Mouse (Mus musculus) heart, postnatal 0 days (tissue): Measurements from ENCODE around the gene Itsn2. TPM values are rescaled to one million over a fixed set of nuclear protein-coding genes. Genes with fewer than 3 reads are reported as not detected.
"Not testable (repeated sequence)": the region's sequence is repeated elsewhere in the genome, so short reads cannot be mapped to it uniquely, and the experiment has no call there.

Experiments
- ATAC-seq: fragments of 200-750 bp; cut with Nextera tagmentation; 2 replicates; pipeline ENCODE4 v1.8.0; 2017; ENCODE audit warnings: low read depth, moderate number of reproducible peaks, moderate library complexity; ENCODE audit not compliant: insufficient read depth
- DNase-seq: peaks from one replicate; pipeline ENCODE4 v3.0.0-alpha.2; 2016; ENCODE audit warnings: low spot score
- H3K27ac ChIP-seq: fragments of 300-500 bp; sonication (generic); 2 replicates; pipeline ENCODE4 v1.5.1; 2014; ENCODE audit warnings: low read depth, mild to moderate bottlenecking
- H3K27me3 ChIP-seq: fragments of 300-500 bp; sonication (generic); 2 replicates; pipeline ENCODE4 v1.6.1; 2014; ENCODE audit warnings: low read length, mixed read lengths; ENCODE audit not compliant: control insufficient read depth, insufficient read depth
- H3K36me3 ChIP-seq: fragments of 300-500 bp; sonication (generic); replicated peaks from 2 replicates; pipeline ENCODE4 v1.6.1; 2014; ENCODE audit warnings: low read length, mixed read lengths; ENCODE audit not compliant: control insufficient read depth, insufficient read depth
- H3K4me1 ChIP-seq: fragments of 300-500 bp; sonication (generic); 2 replicates; pipeline ENCODE4 v1.6.1; 2014; ENCODE audit warnings: antibody characterized with exemption; ENCODE audit not compliant: control insufficient read depth, insufficient read depth
- H3K4me2 ChIP-seq: fragments of 300-500 bp; sonication (generic); 2 replicates; pipeline ENCODE4 v1.6.1; 2014; ENCODE audit warnings: low read depth, mild to moderate bottlenecking, low read length, moderate library complexity
- H3K4me3 ChIP-seq: fragments of 300-500 bp; sonication (generic); 2 replicates; pipeline ENCODE4 v1.5.1; 2014; ENCODE audit warnings: low read depth, low read length
- H3K9ac ChIP-seq: fragments of 300-500 bp; sonication (generic); replicated peaks from 2 replicates; pipeline ENCODE4 v1.6.1; 2014; ENCODE audit warnings: low read depth, low read length, mixed read lengths
- H3K9me3 ChIP-seq: fragments of 300-500 bp; sonication (generic); replicated peaks from 2 replicates; pipeline ENCODE4 v1.6.1; 2016; ENCODE audit warnings: low read length; ENCODE audit not compliant: control insufficient read depth
- CTCF ChIP-seq: IDR thresholded peaks from 2 replicates; pipeline ENCODE4 v1.5.1; 2016; ENCODE audit warnings: antibody characterized with exemption, control low read depth, low read depth
- EP300 ChIP-seq: IDR thresholded peaks from 2 replicates; pipeline ENCODE4 v1.6.1; 2016; ENCODE audit warnings: antibody characterized with exemption, low read depth
- WGBS: fragments of 180-500 bp; shearing (Covaris S2); extraction: QIAGEN DNeasy Blood & Tissue Kit; methylation state at CpG from one replicate; pipeline ENCODE4 v1.1.7; 2014; 5-methylcytosine and 5-hydroxymethylcytosine counted together
- polyA plus RNA-seq: library from polyadenylated mRNA; unstranded; fragments of >200 nt; fragmentation: Nextera tagmentation; extraction: Ambion mirVana; gene quantifications from 2 replicates; pipeline ENCODE4 v1.2.1, GENCODE M21; 2015
- total RNA-seq: library from RNA; depleted of rRNA; stranded (reverse); fragments of >200 nt; gene quantifications from 2 replicates; pipeline ENCODE4 v1.2.3, GENCODE M21; 2014; ENCODE audit warnings: low replicate concordance

Itsn2 gene
- total and polyA plus RNA-seq, 2 experiments from 2014 or later, result 22.7 to 39.7 TPM

GRCm38 (mm10) chr12:4548053-4549013 lies 44.1 kb upstream of the Itsn2 start:
- ATAC-seq (peak; percentile 41; the same call in 1 of the 2 replicates), DNase-seq (peak; percentile 82)
- Histone ChIP-seq H3K9ac (no peak overlapping the region), H3K4me2 (peak overlapping the region; percentile 52), H3K4me3 (no peak overlapping the region), H3K27me3 (0 out of 2 replicates have a peak, but pooled peaks cover 2% of the 10 kb centered on the region), H3K9me3 (no peaks in the 10 kb centered on the region), H3K4me1 (0 out of 2 replicates have a peak, but pooled peaks cover 6% of the 10 kb centered on the region), H3K27ac (no peak overlapping the region), H3K36me3 (no peaks in the 10 kb centered on the region)
- TF ChIP-seq EP300 (no peak), CTCF (peak; percentile 90)
- 20% methylated on average over 18 of the region's 18 CpGs for WGBS

- H3K4me2 ChIP-seq, H3K4me3 ChIP-seq, H3K36me3 ChIP-seq, H3K9ac ChIP-seq, DNase-seq, H3K27me3 ChIP-seq, H3K9me3 ChIP-seq, H3K27ac ChIP-seq, ATAC-seq: not testable (repeated sequence)
- 74% methylated on average over 3 of the region's 3 CpGs for WGBS
- peaks cover 22% of the 10 kb centered on the region; the same call in 1 of the 2 replicates for H3K4me1 ChIP-seq
These were observed 38.7 kb upstream of the Itsn2 start for GRCm38 (mm10) chr12:4553704-4554103.

GRCm38 (mm10) chr12:4555451-4555850 lies 37.0 kb upstream of the Itsn2 start:
- WGBS, result 78% methylated on average over 5 of the region's 6 CpGs
- Histone ChIP-seq H3K27me3 (no peaks in the 10 kb centered on the region), H3K9ac (no peak overlapping the region), H3K27ac (no peak overlapping the region), H3K4me2 (no peak overlapping the region), H3K4me3 (no peak overlapping the region), H3K9me3 (no peaks in the 10 kb centered on the region), H3K36me3 (no peaks in the 10 kb centered on the region), H3K4me1 (peaks cover 25% of the 10 kb centered on the region; the same call in 1 of the 2 replicates)
- DNase-seq (no peak), ATAC-seq (no peak)
- no peak for TF ChIP-seq CTCF
- TF ChIP-seq EP300, result no peak

- no peak overlapping the region for H3K4me3 ChIP-seq
- H3K9ac ChIP-seq, result no peak overlapping the region
- no peaks in the 10 kb centered on the region for H3K9me3 ChIP-seq
- no peaks in the 10 kb centered on the region for H3K36me3 ChIP-seq
- H3K27me3 ChIP-seq, result no peaks in the 10 kb centered on the region
- no peak overlapping the region for H3K27ac ChIP-seq
- no peak for TF ChIP-seq EP300
- TF ChIP-seq CTCF, result no peak
- no peak overlapping the region for H3K4me2 ChIP-seq
- H3K4me1 ChIP-seq, result peaks cover 19% of the 10 kb centered on the region; the same call in 1 of the 2 replicates
- no peak for ATAC-seq
- DNase-seq, result no peak
- WGBS, result 82% methylated on average over 9 of the region's 9 CpGs
These were observed 35.5 kb upstream of the Itsn2 start for GRCm38 (mm10) chr12:4556891-4557290.

GRCm38 (mm10) chr12:4557436-4557835 lies 35.0 kb upstream of the Itsn2 start:
- Histone ChIP-seq H3K9me3 (no peaks in the 10 kb centered on the region), H3K27me3 (no peaks in the 10 kb centered on the region), H3K9ac (no peak overlapping the region), H3K27ac (no peak overlapping the region), H3K4me3 (no peak overlapping the region), H3K4me1 (peaks cover 19% of the 10 kb centered on the region; the same call in 1 of the 2 replicates), H3K36me3 (no peaks in the 10 kb centered on the region), H3K4me2 (no peak overlapping the region)
- DNase-seq (no peak), ATAC-seq (peak; percentile 17; the same call in 1 of the 2 replicates)
- WGBS, result 51% methylated on average over 3 of the region's 3 CpGs
- TF ChIP-seq CTCF, result no peak
- TF ChIP-seq EP300, result no peak
